Mouse (Mus musculus): ENCODE measurements around the gene Colca2.
A peak's percentile ranks its signal among the peaks of the same experiment; 100 is the strongest.

The Colca2 gene

DNA sequence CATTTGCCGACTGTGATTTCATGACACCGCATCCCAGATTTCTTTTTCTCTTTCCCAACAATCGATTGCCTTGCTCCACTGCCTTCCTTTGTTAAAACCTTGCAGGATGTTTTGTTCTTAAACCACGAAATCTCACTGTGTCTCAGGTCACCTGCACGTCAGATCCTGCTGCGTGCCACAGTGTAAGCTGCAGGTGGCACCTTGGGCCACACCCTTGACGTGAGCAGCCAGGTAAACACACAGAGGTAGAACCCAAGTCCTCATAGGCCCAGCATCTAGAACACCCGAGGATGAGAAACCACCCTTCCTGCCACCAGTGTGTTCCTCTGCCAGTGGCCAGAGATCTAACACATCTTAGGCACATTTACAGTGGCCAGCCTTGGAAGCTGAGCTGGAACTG, 7.3 kb downstream of the Colca2 start:
- DNase-seq = no peak

DNA sequence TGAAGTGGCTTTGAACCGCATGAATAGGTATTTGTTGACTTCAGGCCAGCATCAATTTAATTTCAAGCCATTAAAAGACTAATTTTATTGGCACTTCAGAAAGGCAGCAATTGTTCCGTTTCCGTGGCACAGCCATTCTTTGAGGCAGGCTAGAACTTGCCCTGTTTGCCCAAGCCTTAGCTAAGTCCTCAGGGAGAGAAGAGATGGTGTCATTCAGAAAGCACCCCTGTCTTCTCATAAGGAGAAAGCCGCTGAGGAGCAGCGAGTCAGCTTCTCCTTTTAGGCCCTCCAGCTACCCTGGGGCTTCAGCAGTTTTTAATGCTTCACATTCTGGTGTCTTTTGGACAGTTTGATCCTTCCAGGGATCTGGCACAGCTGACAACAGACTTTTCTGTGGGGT, 9.5 kb downstream of the Colca2 start:
- no peak for DNase-seq

DNA sequence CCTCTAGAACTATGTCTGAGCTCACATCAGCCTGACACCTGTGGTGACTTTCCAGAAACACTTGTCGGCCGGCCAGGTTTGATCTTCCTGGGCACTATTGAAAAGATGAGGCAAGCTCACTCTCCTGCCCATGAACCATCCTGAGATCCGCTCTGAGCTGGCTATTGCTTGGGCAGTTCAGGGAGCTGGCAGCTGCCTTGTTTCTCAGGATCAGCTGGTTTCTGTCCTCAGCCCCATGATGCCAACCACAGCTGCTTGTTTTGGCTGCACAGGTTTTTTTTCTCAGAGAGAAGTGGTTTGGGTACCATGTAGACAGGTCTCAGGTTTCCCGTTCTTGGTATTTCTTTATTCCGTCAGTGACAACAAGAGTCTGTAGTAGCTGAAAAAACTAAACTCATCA, 19.9 kb downstream of the Colca2 start:
- no peak for DNase-seq

DNA sequence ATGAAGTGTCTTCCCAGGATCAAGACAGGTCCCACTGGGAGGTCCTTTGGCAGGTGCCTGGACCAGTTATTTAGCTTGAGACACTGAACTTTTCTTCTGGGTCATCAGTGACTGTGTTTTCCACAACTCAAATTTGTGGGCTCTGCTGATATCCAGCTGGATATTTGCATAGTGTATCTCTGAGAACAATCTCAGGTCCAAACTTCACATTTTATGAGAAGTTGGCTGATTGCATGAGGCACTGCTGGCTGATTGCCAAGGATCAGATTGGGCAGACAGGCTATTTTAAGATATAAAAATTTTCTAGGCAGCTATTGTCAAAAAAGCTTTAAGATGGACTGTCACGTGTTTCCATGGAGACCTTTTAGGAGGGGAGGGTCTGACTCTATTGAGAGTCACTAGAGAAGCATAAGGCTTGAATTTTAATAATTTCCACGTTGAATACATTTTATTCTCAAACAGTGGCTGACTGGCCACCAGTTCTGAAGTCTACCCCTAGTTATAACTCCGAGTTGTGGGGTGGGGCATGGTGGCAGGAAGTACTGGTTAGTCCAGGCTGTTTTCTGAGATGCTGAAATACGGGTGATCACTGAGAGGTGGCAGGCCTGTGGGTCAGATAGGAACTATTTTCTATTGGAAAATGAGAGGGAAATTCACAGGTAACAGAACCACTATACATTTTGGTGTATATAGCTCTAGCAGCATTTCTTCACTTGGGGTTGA, 21.4 kb downstream of the Colca2 start:
- no peak for DNase-seq

DNA sequence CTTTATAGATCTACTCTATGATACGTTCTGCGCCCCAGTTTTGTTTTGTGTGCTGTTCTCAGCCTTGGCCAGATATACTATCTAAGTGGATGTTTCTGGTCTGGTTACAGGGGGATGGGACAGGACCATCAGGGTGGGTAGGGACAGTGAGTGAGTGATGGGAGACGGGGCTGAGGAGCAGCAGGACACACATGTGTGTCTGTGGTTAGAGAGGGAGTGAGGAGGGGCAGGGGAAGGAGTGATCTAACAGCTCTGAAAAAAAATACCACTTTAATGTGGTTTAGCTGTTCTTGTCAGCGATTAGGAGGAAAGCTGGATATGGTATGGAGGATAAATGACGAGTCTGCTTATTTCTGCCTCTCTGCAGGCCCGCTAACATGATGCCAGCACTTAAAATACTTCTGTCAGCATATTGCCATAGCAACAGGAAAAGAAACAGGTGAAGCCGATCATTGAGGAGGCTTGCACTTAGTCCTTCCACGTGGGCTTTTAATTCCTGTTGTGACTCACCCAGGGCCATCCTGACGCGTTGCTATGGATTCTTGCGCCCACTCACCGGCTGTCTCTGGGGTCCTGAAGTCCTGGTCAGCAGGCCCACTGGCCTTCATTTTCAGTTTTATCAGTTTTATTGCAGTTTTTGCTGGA, 39.5 kb downstream of the Colca2 start:
- DNase-seq = peak; percentile 75

DNA sequence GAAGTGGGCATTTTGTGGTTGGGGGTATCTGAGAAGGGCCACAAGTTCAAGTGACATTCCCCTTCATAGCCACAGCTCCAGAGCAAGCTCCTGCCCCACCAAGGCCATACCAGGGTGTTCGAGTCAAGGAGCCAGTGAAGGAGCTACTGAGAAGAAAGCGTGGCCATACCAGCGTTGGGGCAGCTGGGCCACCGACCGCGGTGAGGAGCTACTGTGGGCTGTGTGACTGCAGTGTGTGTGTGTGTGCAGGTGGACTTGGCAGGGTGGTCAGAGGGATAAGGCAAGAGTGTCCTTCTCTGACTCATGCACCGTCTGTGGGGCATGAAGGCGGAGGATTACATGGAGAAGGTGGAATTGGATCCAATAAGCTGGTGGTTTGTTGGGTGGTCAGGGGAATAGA, 46.2 kb downstream of the Colca2 start:
- no peak for DNase-seq

DNA sequence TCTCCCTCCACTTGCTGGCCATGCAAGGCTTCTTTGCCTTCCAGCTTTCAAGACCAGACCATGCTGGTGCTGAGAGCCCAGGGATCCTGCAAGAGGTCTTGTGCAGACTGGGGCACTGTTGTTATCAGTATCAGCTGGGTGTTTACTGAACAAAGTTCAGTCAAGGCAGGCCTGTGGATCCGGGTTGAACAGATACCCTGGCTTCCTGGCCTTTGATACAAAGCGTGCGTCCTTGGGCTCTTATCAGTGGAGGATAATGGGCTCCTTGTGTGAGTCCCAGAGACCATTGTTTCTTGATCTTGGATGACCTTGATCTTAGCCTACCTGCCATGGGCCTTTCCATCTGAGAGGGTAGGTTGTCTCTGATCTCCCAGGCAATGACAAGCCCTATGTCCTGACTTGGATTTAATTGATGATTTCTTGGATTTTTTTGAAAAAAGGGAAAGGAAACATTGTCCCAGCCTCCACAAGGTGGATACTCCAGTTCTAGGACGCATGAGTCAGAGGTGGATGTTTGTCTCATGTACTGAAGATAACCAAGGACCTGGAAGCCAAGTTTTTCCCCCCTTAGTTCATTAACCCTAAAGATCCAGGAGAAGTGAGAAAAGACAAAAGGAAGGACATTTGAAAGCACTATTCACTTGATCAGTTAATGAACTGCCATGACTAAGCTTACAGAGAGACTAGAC, 47.5 kb downstream of the Colca2 start:
- no peak for DNase-seq

DNA sequence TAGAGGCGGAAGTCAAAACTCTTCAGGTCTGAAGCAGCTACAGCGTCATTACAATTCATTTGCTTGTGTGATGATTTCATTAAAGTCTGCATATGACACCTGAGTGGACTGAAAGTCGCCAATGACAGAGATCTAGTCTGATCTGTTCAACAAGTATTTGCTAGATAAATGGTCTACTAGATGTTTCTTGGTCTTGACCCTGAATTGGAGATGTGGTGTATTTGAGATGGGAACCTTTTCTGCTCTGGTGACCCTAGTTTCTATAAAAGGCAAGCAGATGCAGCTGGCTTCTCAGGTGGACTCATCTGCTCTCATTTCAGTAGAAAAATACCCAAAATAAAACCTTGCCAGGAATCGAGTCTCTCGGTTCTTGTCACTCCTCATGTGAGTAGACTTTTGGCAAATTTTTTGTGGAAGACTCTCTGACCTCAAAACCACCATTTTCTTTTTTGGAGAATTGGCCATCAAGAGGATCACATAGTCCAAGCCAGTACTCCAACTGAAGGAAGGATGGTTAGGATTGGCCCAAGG, 52.7 kb downstream of the Colca2 start:
- no peak for DNase-seq
